Mouse (Mus musculus) forebrain, embryonic 14.5 days (tissue): ENCODE data around the gene Olfr1022. TPM values are rescaled to one million over a fixed set of nuclear protein-coding genes. Genes with fewer than 3 reads are reported as not detected.

Experiments used
- ATAC-seq: fragments of 200-750 bp; cut with Nextera tagmentation; 2 replicates; pipeline ENCODE4 v1.8.0; 2017; ENCODE audit warnings: mild to moderate bottlenecking, moderate library complexity
- DNase-seq: peaks from one replicate; pipeline ENCODE4 v3.0.0-alpha.2; 2015; ENCODE audit warnings: low spot score
- H3K27ac ChIP-seq: fragments of 300-500 bp; sonication (generic); 2 replicates; pipeline ENCODE4 v1.5.1; 2014; ENCODE audit warnings: low read depth, mild to moderate bottlenecking, control low read depth, low read length, moderate library complexity
- H3K27me3 ChIP-seq: fragments of 300-500 bp; sonication (generic); replicated peaks from 2 replicates; pipeline ENCODE4 v1.6.1; 2014; ENCODE audit warnings: low read length, control low read depth, mixed read lengths; ENCODE audit not compliant: control insufficient read depth, insufficient read depth
- H3K36me3 ChIP-seq: fragments of 300-500 bp; sonication (generic); 2 replicates; pipeline ENCODE4 v1.6.1; 2014; ENCODE audit warnings: low read length, control low read depth; ENCODE audit not compliant: control insufficient read depth, insufficient read depth
- H3K4me1 ChIP-seq: fragments of 300-500 bp; sonication (generic); 2 replicates; pipeline ENCODE4 v1.6.1; 2014; ENCODE audit warnings: antibody characterized with exemption, low read length, control low read depth; ENCODE audit not compliant: control insufficient read depth, insufficient read depth
- H3K4me2 ChIP-seq: fragments of 300-500 bp; sonication (generic); 2 replicates; pipeline ENCODE4 v1.6.1; 2014; ENCODE audit warnings: mild to moderate bottlenecking, control low read depth, low read length
- H3K4me3 ChIP-seq: fragments of 300-500 bp; sonication (generic); 2 replicates; pipeline ENCODE4 v1.5.1; 2014; ENCODE audit warnings: low read depth, low read length, control low read depth
- H3K9ac ChIP-seq: fragments of 300-500 bp; sonication (generic); 2 replicates; pipeline ENCODE4 v1.6.1; 2014; ENCODE audit warnings: mild to moderate bottlenecking, low read length, control low read depth, moderate library complexity
- H3K9me3 ChIP-seq: fragments of 300-500 bp; sonication (generic); replicated peaks from 2 replicates; pipeline ENCODE4 v1.6.1; 2016; ENCODE audit warnings: low read length, control low read depth, mixed read lengths; ENCODE audit not compliant: control insufficient read depth
- WGBS: fragments of 180-500 bp; shearing (Covaris S2); extraction: QIAGEN DNeasy Blood & Tissue Kit; methylation state at CpG from one replicate; pipeline ENCODE4 v1.1.7; 2014; 5-methylcytosine and 5-hydroxymethylcytosine counted together
- polyA plus RNA-seq: library from polyadenylated mRNA; unstranded; fragments of >200 nt; fragmentation: Nextera tagmentation; extraction: Ambion mirVana; gene quantifications from 2 replicates; pipeline ENCODE4 v1.2.1, GENCODE M21; 2014

The Olfr1022 gene
- polyA plus RNA-seq, result not detected in 2 replicates

DNA sequence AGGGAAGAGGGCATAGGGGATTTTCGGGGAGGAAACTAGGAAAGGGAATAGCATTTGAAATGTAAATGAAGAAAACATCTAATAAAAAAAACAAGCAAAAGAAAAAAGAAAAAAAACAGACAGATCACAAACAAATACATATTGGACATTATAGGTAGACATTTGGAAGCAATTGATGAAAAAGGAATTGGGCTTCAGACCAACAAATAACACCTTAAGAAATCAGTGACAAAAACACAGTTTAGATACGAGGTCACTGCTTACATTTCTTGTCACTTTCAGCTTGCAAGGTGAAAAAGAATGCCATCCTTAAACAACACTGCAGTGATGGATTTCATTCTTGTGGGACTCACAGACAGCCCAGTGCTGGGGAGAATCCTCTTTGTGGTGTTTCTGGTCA lies at the start of gene Olfr1022:
Gene Olfr1022, plus strand, starts transcription at position 301 of the 400 bp plus-strand sequence.
- H3K9me3 ChIP-seq, result no peaks in the 10 kb centered on the region
- WGBS, result 75% methylated on average over 2 of the region's 2 CpGs
- DNase-seq, result no peak
- no peaks in the 10 kb centered on the region for H3K27me3 ChIP-seq
- no peaks in the 10 kb centered on the region for H3K4me1 ChIP-seq
- no peak within 1 kb of the TSS for H3K9ac ChIP-seq
- H3K27ac ChIP-seq, result no peak within 1 kb of the TSS
- no peaks in the 10 kb centered on the region for H3K36me3 ChIP-seq
- no peak within 1 kb of the TSS for H3K4me3 ChIP-seq
- H3K4me2 ChIP-seq, result no peak within 1 kb of the TSS
- no peak for ATAC-seq

GRCm38 (mm10) chr2:85845383-85845782 lies 23.0 kb upstream of the Olfr1022 start, which contains the start of gene Olfr1019:
Gene Olfr1019, minus strand, starts transcription at chr2:85845483.
- Histone ChIP-seq H3K4me3 (no peak within 1 kb of the TSS), H3K4me1 (no peaks in the 10 kb centered on the region), H3K9ac (no peak within 1 kb of the TSS), H3K36me3 (no peaks in the 10 kb centered on the region), H3K4me2 (no peak within 1 kb of the TSS), H3K9me3 (no peaks in the 10 kb centered on the region), H3K27ac (no peak within 1 kb of the TSS), H3K27me3 (no peaks in the 10 kb centered on the region)
- ATAC-seq (no peak), DNase-seq (no peak)

DNA sequence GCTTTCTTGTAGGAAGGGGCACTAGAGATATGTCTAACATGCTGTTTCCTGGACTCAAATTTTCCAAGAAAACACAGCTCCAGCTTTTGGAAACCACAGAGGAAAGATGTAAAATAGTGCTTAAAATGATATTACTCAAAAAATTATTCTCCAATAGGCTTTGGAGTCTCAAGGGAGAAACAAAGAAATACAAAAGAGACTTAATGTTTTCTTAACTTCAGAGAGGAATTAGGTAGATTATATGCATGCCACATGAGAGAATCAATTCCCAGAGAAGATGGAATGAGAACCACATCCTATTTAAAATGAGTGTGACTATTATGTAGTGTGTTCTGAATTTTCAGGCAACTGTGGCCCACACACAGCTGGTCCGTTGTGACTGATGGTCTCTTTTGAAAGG lies 21.7 kb upstream of the Olfr1022 start, which contains the start of gene Olfr1020:
Gene Olfr1020, plus strand, starts transcription at position 301 of the 400 bp plus-strand sequence.
- no peak within 1 kb of the TSS for H3K4me2 ChIP-seq
- no peak within 1 kb of the TSS for H3K4me3 ChIP-seq
- H3K9ac ChIP-seq, result no peak within 1 kb of the TSS
- no peak within 1 kb of the TSS for H3K27ac ChIP-seq
- no peak for ATAC-seq
- H3K4me1 ChIP-seq, result no peaks in the 10 kb centered on the region
- WGBS, result 76% methylated on average over 1 of the region's 1 CpGs
- no peaks in the 10 kb centered on the region for H3K36me3 ChIP-seq
- no peaks in the 10 kb centered on the region for H3K9me3 ChIP-seq
- DNase-seq, result no peak
- no peaks in the 10 kb centered on the region for H3K27me3 ChIP-seq

DNA sequence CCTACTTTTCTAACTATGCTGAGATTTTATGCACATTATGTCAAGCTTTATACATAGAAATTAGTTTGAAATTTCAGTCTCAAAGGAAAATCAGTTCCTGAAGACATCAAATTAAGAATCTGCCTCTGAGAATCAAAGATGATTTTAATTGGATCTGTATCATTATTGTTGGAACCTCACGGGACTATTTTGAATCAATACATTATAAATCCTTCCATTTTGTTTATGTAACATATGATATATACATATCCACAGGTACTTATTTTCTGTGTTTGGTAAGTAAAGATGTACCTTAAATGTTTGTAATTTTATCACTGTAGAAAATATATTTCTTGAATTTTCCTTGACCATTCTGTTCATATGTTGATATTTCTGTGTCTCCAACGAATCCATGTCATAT lies 16.9 kb downstream of the Olfr1022 start, which contains the start of gene Olfr1023:
Gene Olfr1023, plus strand, starts transcription at position 301 of the 400 bp plus-strand sequence.
- Histone ChIP-seq H3K27ac (no peak within 1 kb of the TSS), H3K4me3 (no peak within 1 kb of the TSS), H3K27me3 (no peaks in the 10 kb centered on the region), H3K9ac (no peak within 1 kb of the TSS), H3K9me3 (no peaks in the 10 kb centered on the region), H3K4me2 (no peak within 1 kb of the TSS), H3K4me1 (no peaks in the 10 kb centered on the region), H3K36me3 (no peaks in the 10 kb centered on the region)
- no peak for DNase-seq
- no peak for ATAC-seq
- WGBS, result 80% methylated on average over 2 of the region's 2 CpGs

DNA sequence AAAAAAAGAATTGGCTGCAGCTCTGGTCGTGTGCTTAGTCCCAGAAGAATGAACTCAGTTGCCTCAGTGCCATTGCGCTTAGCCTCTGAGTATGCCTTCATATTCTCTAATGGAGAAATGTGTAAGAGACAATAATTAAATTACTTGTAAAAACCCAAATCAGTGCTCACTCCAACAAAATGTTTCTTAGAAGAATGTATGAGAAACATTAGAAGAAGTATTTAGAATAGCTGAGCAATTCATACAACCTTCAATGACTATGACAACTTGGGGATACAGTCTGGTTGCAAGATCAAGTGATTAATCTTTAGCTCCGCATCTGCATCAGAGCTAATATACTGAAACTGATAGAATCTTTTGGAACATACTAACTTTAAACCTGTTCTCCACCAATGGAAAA lies 36.6 kb downstream of the Olfr1022 start, which contains the start of gene Olfr1024:
Gene Olfr1024, minus strand, starts transcription at position 101 of the 400 bp plus-strand sequence.
- no peak within 1 kb of the TSS for H3K4me2 ChIP-seq
- H3K4me3 ChIP-seq, result no peak within 1 kb of the TSS
- H3K4me1 ChIP-seq, result no peaks in the 10 kb centered on the region
- H3K27me3 ChIP-seq, result no peaks in the 10 kb centered on the region
- WGBS, result 84% methylated on average over 3 of the region's 3 CpGs
- H3K27ac ChIP-seq, result no peak within 1 kb of the TSS
- H3K9me3 ChIP-seq, result no peaks in the 10 kb centered on the region
- H3K9ac ChIP-seq, result no peak within 1 kb of the TSS
- no peaks in the 10 kb centered on the region for H3K36me3 ChIP-seq
- ATAC-seq (no peak), DNase-seq (no peak)

GRCm38 (mm10) chr2:85913197-85913596 lies 44.8 kb downstream of the Olfr1022 start:
- Histone ChIP-seq H3K27me3 (no peaks in the 10 kb centered on the region), H3K4me1 (no peaks in the 10 kb centered on the region), H3K9ac (no peak overlapping the region), H3K27ac (no peak overlapping the region), H3K36me3 (no peaks in the 10 kb centered on the region), H3K9me3 (no peaks in the 10 kb centered on the region), H3K4me3 (no peak overlapping the region), H3K4me2 (no peak overlapping the region)
- peak; percentile 46 for ATAC-seq
- DNase-seq, result peak; percentile 4

GRCm38 (mm10) chr2:85914893-85915292 lies 46.5 kb downstream of the Olfr1022 start, which contains the start of gene Olfr1025-ps1:
Gene Olfr1025-ps1, plus strand, starts transcription at chr2:85915193.
- no peaks in the 10 kb centered on the region for H3K27me3 ChIP-seq
- 48% methylated on average over 1 of the region's 1 CpGs for WGBS

More at GRCm38 (mm10) chr2:85914893-85915292, 46.5 kb downstream of the Olfr1022 start, which contains the start of gene Olfr1025-ps1:
- no peak within 1 kb of the TSS for H3K4me3 ChIP-seq
- DNase-seq, result no peak
- no peak for ATAC-seq
- no peak within 1 kb of the TSS for H3K9ac ChIP-seq
- H3K4me2 ChIP-seq, result no peak within 1 kb of the TSS
- H3K36me3 ChIP-seq, result no peaks in the 10 kb centered on the region
- H3K27ac ChIP-seq, result no peak within 1 kb of the TSS
- H3K4me1 ChIP-seq, result no peaks in the 10 kb centered on the region
- no peaks in the 10 kb centered on the region for H3K9me3 ChIP-seq

Other genes with a start within 250 kb of the Olfr1022 start
- gene Olfr1002, start 217.9 kb upstream of the Olfr1022 start, polyA plus RNA-seq, result not detected in 2 replicates
- gene Olfr154, start 204.1 kb upstream of the Olfr1022 start, polyA plus RNA-seq, result not detected in 2 replicates
- not detected in 2 replicates for gene Olfr1006, start 189.8 kb upstream of the Olfr1022 start, polyA plus RNA-seq
- not detected in 2 replicates for gene Olfr1008, start 179.2 kb upstream of the Olfr1022 start, polyA plus RNA-seq
- gene Olfr1009, start 153.2 kb upstream of the Olfr1022 start, polyA plus RNA-seq, result not detected in 2 replicates
- gene Olfr1012, start 105.8 kb upstream of the Olfr1022 start, polyA plus RNA-seq, result not detected in 2 replicates
- gene Olfr1013, start 101.5 kb upstream of the Olfr1022 start, polyA plus RNA-seq, result not detected in 2 replicates
- gene Olfr1014, start 95.9 kb upstream of the Olfr1022 start, polyA plus RNA-seq, result not detected in 2 replicates
- not detected in 2 replicates for gene Olfr1015, start 86.6 kb upstream of the Olfr1022 start, polyA plus RNA-seq
- not detected in 2 replicates for gene Olfr1016, start 66.0 kb upstream of the Olfr1022 start, polyA plus RNA-seq
- gene Olfr1018, start 50.1 kb upstream of the Olfr1022 start, polyA plus RNA-seq, result not detected in 2 replicates
- gene Olfr1019, start 23.1 kb upstream of the Olfr1022 start, polyA plus RNA-seq, result not detected in 2 replicates
- gene Olfr1020, start 21.6 kb upstream of the Olfr1022 start, polyA plus RNA-seq, result not detected in 2 replicates
- not detected in 2 replicates for gene Olfr1023, start 17.0 kb downstream of the Olfr1022 start, polyA plus RNA-seq
- not detected in 2 replicates for gene Olfr1024, start 36.5 kb downstream of the Olfr1022 start, polyA plus RNA-seq
- gene Olfr1025-ps1, start 46.6 kb downstream of the Olfr1022 start, polyA plus RNA-seq, result not detected in 2 replicates
- not detected in 2 replicates for gene Olfr1026, start 53.0 kb downstream of the Olfr1022 start, polyA plus RNA-seq
- gene Olfr1028, start 81.8 kb downstream of the Olfr1022 start, polyA plus RNA-seq, result not detected in 2 replicates
- gene Olfr1029, start 105.3 kb downstream of the Olfr1022 start, polyA plus RNA-seq, result not detected in 2 replicates
- not detected in 2 replicates for gene Olfr1030, start 110.7 kb downstream of the Olfr1022 start, polyA plus RNA-seq
- not detected in 2 replicates for gene Olfr1031, start 121.7 kb downstream of the Olfr1022 start, polyA plus RNA-seq
- gene Olfr1032, start 136.9 kb downstream of the Olfr1022 start, polyA plus RNA-seq, result not detected in 2 replicates
- not detected in 2 replicates for gene Olfr1033, start 152.0 kb downstream of the Olfr1022 start, polyA plus RNA-seq
- not detected in 2 replicates for gene Olfr1034, start 177.3 kb downstream of the Olfr1022 start, polyA plus RNA-seq
- not detected in 2 replicates for gene Olfr1036, start 205.4 kb downstream of the Olfr1022 start, polyA plus RNA-seq
- gene Olfr1037, start 218.8 kb downstream of the Olfr1022 start, polyA plus RNA-seq, result not detected in 2 replicates